Mouse (Mus musculus) cortical plate, adult 2 months (tissue): ENCODE measurements around the gene Nf1. TPM values are rescaled to one million over a fixed set of nuclear protein-coding genes. Genes with fewer than 3 reads are reported as not detected.

Experiments
- H3K27ac ChIP-seq: fragments of 200-500 bp; 2 replicates; pipeline ENCODE4 v1.5.1; 2012; ENCODE audit warnings: low read length, control low read depth, inconsistent platforms; ENCODE audit not compliant: insufficient read depth
- H3K4me1 ChIP-seq: fragments of 200-500 bp; 2 replicates; pipeline ENCODE4 v1.6.1; 2011; ENCODE audit warnings: low read length; ENCODE audit not compliant: control insufficient read depth, insufficient read depth
- H3K4me3 ChIP-seq: fragments of 200-500 bp; 2 replicates; pipeline ENCODE4 v1.5.1; 2011; ENCODE audit warnings: mild to moderate bottlenecking, low read length, control low read depth; ENCODE audit not compliant: insufficient read depth
- CTCF ChIP-seq: fragments of 200-500 bp; IDR thresholded peaks from 2 replicates; pipeline ENCODE4 v1.5.1; 2011; ENCODE audit warnings: mild to moderate bottlenecking, control low read depth, low read length; ENCODE audit not compliant: insufficient read depth; ENCODE audit errors: extremely low read depth
- POLR2A ChIP-seq: fragments of 200-500 bp; IDR thresholded peaks from 2 replicates; pipeline ENCODE4 v1.6.1; 2011; ENCODE audit warnings: mild to moderate bottlenecking, low read length, control low read depth; ENCODE audit not compliant: insufficient read depth; ENCODE audit errors: extremely low read depth
- polyA plus RNA-seq: library from polyadenylated mRNA; depleted of rRNA; stranded (reverse); fragments of >200 nt; gene quantifications from 2 replicates; pipeline ENCODE4 v1.2.3, GENCODE M21; 2012

The Nf1 gene
- polyA plus RNA-seq, 1 experiment = 33.8 TPM

GRCm38 (mm10) chr11:79524310-79524575 is 184.8 kb downstream of the Nf1 start:
- no peak overlapping the region for H3K27ac ChIP-seq
- no peak overlapping the region for H3K4me3 ChIP-seq
- TF ChIP-seq POLR2A = no peak
- TF ChIP-seq CTCF = no peak
- peaks cover 7% of the 10 kb centered on the region for H3K4me1 ChIP-seq

GRCm38 (mm10) chr11:79526549-79526948 is 187.1 kb downstream of the Nf1 start:
- no peak overlapping the region; the same call in 1 of the 2 replicates for H3K27ac ChIP-seq
- H3K4me1 ChIP-seq = peaks cover 7% of the 10 kb centered on the region
- no peak overlapping the region for H3K4me3 ChIP-seq
- TF ChIP-seq CTCF (no peak), POLR2A (no peak)

- H3K27ac ChIP-seq = peak overlapping the region; percentile 68
- TF ChIP-seq CTCF (no peak), POLR2A (no peak)
- H3K4me3 ChIP-seq = no peak overlapping the region
- peaks cover 7% of the 10 kb centered on the region for H3K4me1 ChIP-seq
These were observed 187.7 kb downstream of the Nf1 start for GRCm38 (mm10) chr11:79527015-79527738.

- Histone ChIP-seq H3K4me1 (peaks cover 7% of the 10 kb centered on the region), H3K27ac (peak overlapping the region; percentile 68), H3K4me3 (no peak overlapping the region)
- TF ChIP-seq POLR2A (no peak), CTCF (no peak)
These were observed 188.4 kb downstream of the Nf1 start for GRCm38 (mm10) chr11:79527739-79528384.

- TF ChIP-seq POLR2A (no peak), CTCF (no peak)
- Histone ChIP-seq H3K4me1 (peaks cover 7% of the 10 kb centered on the region), H3K27ac (no peak overlapping the region), H3K4me3 (no peak overlapping the region)
These were observed 189.1 kb downstream of the Nf1 start for GRCm38 (mm10) chr11:79528601-79529000.

- H3K4me3 ChIP-seq = no peak overlapping the region; the same call in 1 of the 2 replicates
- TF ChIP-seq POLR2A (no peak), CTCF (no peak)
- H3K4me1 ChIP-seq = peaks cover 4% of the 10 kb centered on the region
- no peak overlapping the region for H3K27ac ChIP-seq
These were observed 189.7 kb downstream of the Nf1 start for GRCm38 (mm10) chr11:79529226-79529625.

GRCm38 (mm10) chr11:79529736-79530135 is 190.2 kb downstream of the Nf1 start:
- Histone ChIP-seq H3K4me1 (peaks cover 4% of the 10 kb centered on the region), H3K27ac (no peak overlapping the region), H3K4me3 (peak overlapping the region; percentile 11; the same call in 1 of the 2 replicates)
- no peak for TF ChIP-seq POLR2A
- TF ChIP-seq CTCF = no peak

GRCm38 (mm10) chr11:79530333-79530761 is 190.9 kb downstream of the Nf1 start, which contains the start of the genes Evi2 and Evi2a:
Gene Evi2, minus strand, starts transcription at chr11:79530589.
Gene Evi2a, minus strand, starts transcription at chr11:79530609.
- Histone ChIP-seq H3K27ac (peak within 1 kb of the TSS; percentile 32; the same call in 1 of the 2 replicates), H3K4me1 (peaks cover 4% of the 10 kb centered on the region), H3K4me3 (peak within 1 kb of the TSS; percentile 11)
- TF ChIP-seq POLR2A = 0 out of 2 replicates have a peak, but pooled peaks have one; percentile 34
- TF ChIP-seq CTCF = no peak

GRCm38 (mm10) chr11:79530774-79531173 is 191.3 kb downstream of the Nf1 start:
- H3K4me3 ChIP-seq = peak overlapping the region; percentile 8; the same call in 1 of the 2 replicates
- H3K27ac ChIP-seq = peak overlapping the region; percentile 32; the same call in 1 of the 2 replicates
- H3K4me1 ChIP-seq = peaks cover 4% of the 10 kb centered on the region
- TF ChIP-seq POLR2A = no peak
- TF ChIP-seq CTCF = no peak

GRCm38 (mm10) chr11:79531485-79531884 is 192.0 kb downstream of the Nf1 start:
- H3K4me1 ChIP-seq = peaks cover 4% of the 10 kb centered on the region
- H3K27ac ChIP-seq = no peak overlapping the region
- no peak for TF ChIP-seq POLR2A
- no peak for TF ChIP-seq CTCF
- H3K4me3 ChIP-seq = no peak overlapping the region

GRCm38 (mm10) chr11:79533311-79533710 is 193.8 kb downstream of the Nf1 start:
- H3K27ac ChIP-seq = no peak overlapping the region
- peaks cover 2% of the 10 kb centered on the region; the same call in 1 of the 2 replicates for H3K4me1 ChIP-seq
- H3K4me3 ChIP-seq = no peak overlapping the region
- TF ChIP-seq CTCF = no peak
- TF ChIP-seq POLR2A = no peak
